Comparison of ENCODE assay signal across 20 mouse cellular contexts in genomic region chr16:6149345-6149744, GRCm38 (mm10).
A peak's percentile ranks its signal among the peaks of the same experiment; 100 is the strongest.
DNase-seq lines count a peak whose midpoint lies in the region; ATAC-seq lines count a peak whose summit lies in the region.
"Had no signal": no experiment of that assay in that cellular context is flagged by ENCODE, and none has a peak within 500 bp of the region (broad histone marks: within the 10 kb centered on the region; RNA-seq: fewer than 3 reads in every experiment).

No protein-coding gene starts in this region.

- H3K9me3 ChIP-seq in midbrain, embryonic 13.5 days, result no peaks in the 10 kb centered on the region
- H3K9me3 ChIP-seq: embryonic facial prominence, embryonic 10.5 days; hindbrain, embryonic 13.5 days; neural tube, embryonic 13.5 days had no signal

- peak; percentile 25 for DNase-seq in cerebellum, adult 11 months
- no peak for DNase-seq in cerebellum, postnatal 4 days (ENCODE audit: low spot score in 2 of 2)
- peak; percentile 5 to 25 for DNase-seq in left cerebral cortex, adult 18-20 months (ENCODE audit: low spot score in 2 of 2)
- no peak for DNase-seq in left cerebral cortex, postnatal 4 days
- DNase-seq in brain, adult 2 months (ENCODE audit: low read depth, low spot score), result peak; percentile 84
- no peak for DNase-seq in T-cell, adult 2 months (ENCODE audit: low spot score)
- DNase-seq: gastrocnemius, postnatal 25 days; kidney, adult 18-20 months; lung, postnatal 4 days; thymus, adult 18-20 months; thymus, postnatal 36 days had no signal

- ATAC-seq in midbrain, embryonic 13.5 days, result no peak
- ATAC-seq: forebrain, embryonic 16.5 days; inflammation-experienced regulatory T-cells, adult 6 months; midbrain, embryonic 16.5 days had no signal

- no peak overlapping the region for H3K27ac ChIP-seq in midbrain, embryonic 13.5 days
- H3K27ac ChIP-seq: embryonic facial prominence, embryonic 10.5 days; hindbrain, embryonic 13.5 days; kidney, postnatal 0 days; neural tube, embryonic 13.5 days had no signal

- intact Hi-C loops in left cerebral cortex, postnatal 4 days (cut with DNase I), result no loop called here

- no peaks in the 10 kb centered on the region for H3K27me3 ChIP-seq in midbrain, embryonic 13.5 days
- H3K27me3 ChIP-seq: hindbrain, embryonic 13.5 days; neural tube, embryonic 13.5 days had no signal

- no peak overlapping the region for H3K9ac ChIP-seq in midbrain, embryonic 13.5 days (replicated peaks)
- H3K9ac ChIP-seq: hindbrain, embryonic 13.5 days; neural tube, embryonic 13.5 days had no signal

- H3K4me2 ChIP-seq in midbrain, embryonic 13.5 days (replicated peaks), result no peak overlapping the region
- H3K4me2 ChIP-seq: hindbrain, embryonic 13.5 days; neural tube, embryonic 13.5 days had no signal

- no peaks in the 10 kb centered on the region for H3K36me3 ChIP-seq in midbrain, embryonic 13.5 days
- H3K36me3 ChIP-seq: embryonic facial prominence, embryonic 10.5 days; hindbrain, embryonic 13.5 days; neural tube, embryonic 13.5 days had no signal

- H3K4me1 ChIP-seq in midbrain, embryonic 13.5 days (replicated peaks), result no peaks in the 10 kb centered on the region
- H3K4me1 ChIP-seq: embryonic facial prominence, embryonic 10.5 days; hindbrain, embryonic 13.5 days; neural tube, embryonic 13.5 days had no signal

- 78% methylated on average over 4 of the region's 4 CpGs for WGBS in midbrain, embryonic 13.5 days

- H3K4me3 ChIP-seq in midbrain, embryonic 13.5 days (replicated peaks), result no peak overlapping the region
- H3K4me3 ChIP-seq: embryonic facial prominence, embryonic 10.5 days; hindbrain, embryonic 13.5 days; myocyte; neural tube, embryonic 13.5 days had no signal

Comparison
In these comparisons a context has a peak if more than half of its experiments do, and no peak if none do; other contexts are left out.
1. DNase-seq: peak in cerebellum, adult 11 months (single experiment), left cerebral cortex, adult 18-20 months (2 of 2) and brain, adult 2 months (single experiment); none in cerebellum, postnatal 4 days (0 of 2), left cerebral cortex, postnatal 4 days (single experiment) and T-cell, adult 2 months (single experiment).